Mouse (Mus musculus) liver, adult 2 months (tissue): ENCODE data around the gene Prkaa1.

Experiments
- CTCF ChIP-seq: fragments of 200-500 bp; IDR thresholded peaks from 2 replicates; pipeline ENCODE4 v1.5.1; 2011; ENCODE audit warnings: low read depth, low read length, control low read depth
- POLR2A ChIP-seq: fragments of 200-500 bp; IDR thresholded peaks from 2 replicates; pipeline ENCODE4 v1.6.1; 2011; ENCODE audit warnings: low read length, control low read depth; ENCODE audit not compliant: insufficient read depth; ENCODE audit errors: extremely low read depth

DNA sequence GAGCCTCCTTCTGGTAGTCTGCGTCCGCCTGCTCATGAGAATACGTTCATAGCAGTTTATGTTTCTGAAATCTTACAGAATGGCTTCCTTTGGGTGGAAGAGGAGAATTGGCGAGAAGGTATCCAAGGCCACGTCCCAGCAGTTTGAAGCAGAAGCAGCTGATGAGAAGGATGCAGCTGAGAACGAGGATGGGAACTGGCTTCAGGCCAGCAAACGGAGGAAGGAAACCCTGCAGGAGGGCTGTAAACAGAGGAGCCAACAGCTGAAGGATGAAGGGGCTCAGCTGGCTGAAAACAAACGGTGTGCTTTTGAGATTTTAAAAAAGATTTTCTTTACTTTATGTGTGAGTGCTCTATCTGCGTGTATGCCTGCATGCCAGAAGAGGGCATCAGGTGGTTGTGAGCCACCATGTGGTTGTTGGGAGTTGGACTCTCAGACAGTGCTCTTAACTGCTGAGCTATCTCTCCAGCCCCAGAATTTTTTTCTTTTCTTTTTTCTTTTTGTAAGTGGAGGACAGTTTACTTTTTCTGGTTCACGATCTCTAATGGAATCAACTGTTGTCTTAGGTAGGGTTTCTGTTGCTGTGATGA, 45.9 kb downstream of the Prkaa1 start:
- TF ChIP-seq CTCF (peak; percentile 21; the same call in 1 of the 2 replicates), POLR2A (no peak)
